Mouse (Mus musculus): Measurements from ENCODE around the gene Ap1g2. TPM values are rescaled to one million over a fixed set of nuclear protein-coding genes. Genes with fewer than 3 reads are reported as not detected.

Ap1g2 gene
- total and polyA plus RNA-seq, 3 experiments = 12.6 to 47.9 TPM; not detected in 1

GRCm38 (mm10) chr14:55085324-55086008 lies 20.9 kb downstream of the Ap1g2 start:
- no peaks in the 10 kb centered on the region for H3K36me3 ChIP-seq (ENCODE audit: control insufficient read depth in 1 of 2, insufficient read depth in 2 of 2, low read length in 2 of 2)
- no peak overlapping the region for H3K4me3 ChIP-seq (ENCODE audit: control insufficient read depth in 1 of 2, insufficient read depth in 1 of 2, low read depth in 2 of 2, low read length in 2 of 2)
- H3K27ac ChIP-seq (ENCODE audit: control insufficient read depth, low read depth, low read length) = no peak overlapping the region
- H3K79me2 ChIP-seq (ENCODE audit: control insufficient read depth, insufficient read depth, low read length, poor library complexity) = no peaks in the 10 kb centered on the region
- no peaks in the 10 kb centered on the region for H3K27me3 ChIP-seq (ENCODE audit: control insufficient read depth in 1 of 2, insufficient read depth in 2 of 2, low read length in 2 of 2)
- TF ChIP-seq ELF1 (IDR thresholded peaks at IDR 0.05; ENCODE audit: low read depth, low read length) (no peak), SIN3A (IDR thresholded peaks at IDR 0.05; ENCODE audit: low read length) (no peak), TCF12 (IDR thresholded peaks at IDR 0.05; ENCODE audit: low read depth, low read length) (no peak), POLR2AphosphoS2 (IDR thresholded peaks at IDR 0.05; ENCODE audit: low read length) (no peak), GATA1 (IDR thresholded peaks at IDR 0.05; ENCODE audit: low read depth, low read length) (no peak), TAL1 (IDR thresholded peaks at IDR 0.05; ENCODE audit: low read length) (no peak), CTCF (IDR thresholded peaks at IDR 0.05 in 2 of 3, conservative IDR thresholded peaks at IDR 0.05 in 1 of 3; ENCODE audit: control insufficient read depth in 1 of 3, insufficient read depth in 1 of 3, low read depth in 2 of 3, low read length in 3 of 3, poor library complexity in 1 of 3, severe bottlenecking in 1 of 3) (no peak), MXI1 (IDR thresholded peaks at IDR 0.05; ENCODE audit: low read depth, low read length) (no peak), CHD2 (IDR thresholded peaks at IDR 0.05; ENCODE audit: low read length) (no peak), USF2 (IDR thresholded peaks at IDR 0.05; ENCODE audit: borderline replicate concordance in 1 of 2, insufficient read depth in 1 of 2, low read depth in 1 of 2, low read length in 2 of 2) (no peak), POLR2AphosphoS5 (IDR thresholded peaks at IDR 0.05; ENCODE audit: borderline replicate concordance, low read depth, low read length) (no peak), ZMIZ1 (IDR thresholded peaks at IDR 0.05; ENCODE audit: low read depth, low read length) (no peak), EP300 (IDR thresholded peaks at IDR 0.05; ENCODE audit: low read depth in 1 of 2, low read length in 2 of 2) (no peak), CHD1 (IDR thresholded peaks at IDR 0.05; ENCODE audit: low read depth, low read length) (no peak), KAT2A (conservative IDR thresholded peaks at IDR 0.05; ENCODE audit: low read depth, low read length) (no peak)
- no peaks in the 10 kb centered on the region for H3K9me3 ChIP-seq (replicated peaks; ENCODE audit: insufficient read depth, low read length)
- H3K9ac ChIP-seq (ENCODE audit: control insufficient read depth, low read depth, low read length, poor library complexity, severe bottlenecking) = no peak overlapping the region
- no peak for DNase-seq (ENCODE audit: low read depth, low spot score)
- no peaks in the 10 kb centered on the region for H3K4me1 ChIP-seq (ENCODE audit: control insufficient read depth in 1 of 2, insufficient read depth in 2 of 2, low read length in 2 of 2)

GRCm38 (mm10) chr14:55083481-55083880 lies 22.9 kb downstream of the Ap1g2 start:
- Histone ChIP-seq H3K9ac (ENCODE audit: control insufficient read depth, low read depth, low read length, poor library complexity, severe bottlenecking) (no peak overlapping the region), H3K27ac (ENCODE audit: control insufficient read depth, low read depth, low read length) (no peak overlapping the region), H3K4me1 (ENCODE audit: control insufficient read depth in 1 of 2, insufficient read depth in 2 of 2, low read length in 2 of 2) (peaks cover 0 to 5% of the 10 kb centered on the region in 2 experiments; a peak in 1 of 4 replicates)

More at GRCm38 (mm10) chr14:55083481-55083880, 22.9 kb downstream of the Ap1g2 start:
- no peaks in the 10 kb centered on the region for H3K36me3 ChIP-seq (ENCODE audit: control insufficient read depth in 1 of 2, insufficient read depth in 2 of 2, low read length in 2 of 2)
- DNase-seq (ENCODE audit: low read depth, low spot score) = no peak
- no peak overlapping the region for H3K4me3 ChIP-seq (ENCODE audit: control insufficient read depth in 1 of 2, insufficient read depth in 1 of 2, low read depth in 2 of 2, low read length in 2 of 2)
- TF ChIP-seq ZKSCAN1 (IDR thresholded peaks at IDR 0.05; ENCODE audit: low read depth, low read length) = no peak
- TF ChIP-seq CHD1 (IDR thresholded peaks at IDR 0.05; ENCODE audit: low read depth, low read length) = no peak
- TF ChIP-seq ETS1 (IDR thresholded peaks at IDR 0.05; ENCODE audit: low read depth, low read length) = no peak
- no peak for TF ChIP-seq MAFK (IDR thresholded peaks at IDR 0.05; ENCODE audit: borderline replicate concordance, low read depth, low read length)
- no peak for TF ChIP-seq RCOR1 (IDR thresholded peaks at IDR 0.05; ENCODE audit: low read depth, low read length)
- TF ChIP-seq EP300 (IDR thresholded peaks at IDR 0.05; ENCODE audit: low read depth in 1 of 2, low read length in 2 of 2) = no peak
- no peak for TF ChIP-seq NRF1 (IDR thresholded peaks at IDR 0.05; ENCODE audit: insufficient read depth, low read depth, low read length, poor library complexity, severe bottlenecking)
- TF ChIP-seq TBP (IDR thresholded peaks at IDR 0.05; ENCODE audit: low read depth, low read length) = no peak
- no peak for TF ChIP-seq GATA1 (IDR thresholded peaks at IDR 0.05; ENCODE audit: low read depth, low read length)
- no peak for TF ChIP-seq ELF1 (IDR thresholded peaks at IDR 0.05; ENCODE audit: low read depth, low read length)
- no peak for TF ChIP-seq CHD2 (IDR thresholded peaks at IDR 0.05; ENCODE audit: low read length)
- H3K9me3 ChIP-seq (replicated peaks; ENCODE audit: insufficient read depth, low read length) = no peaks in the 10 kb centered on the region
- H3K27me3 ChIP-seq (ENCODE audit: control insufficient read depth in 1 of 2, insufficient read depth in 2 of 2, low read length in 2 of 2) = no peaks in the 10 kb centered on the region
- H3K79me2 ChIP-seq (ENCODE audit: control insufficient read depth, insufficient read depth, low read length, poor library complexity) = no peaks in the 10 kb centered on the region
